Mouse (Mus musculus): Measurements from ENCODE around the gene Sergef. TPM values are rescaled to one million over a fixed set of nuclear protein-coding genes. Genes with fewer than 3 reads are reported as not detected.

The Sergef gene
- total and polyA plus RNA-seq, 2 experiments from 2014 or later, result 7.5 to 7.9 TPM

DNA sequence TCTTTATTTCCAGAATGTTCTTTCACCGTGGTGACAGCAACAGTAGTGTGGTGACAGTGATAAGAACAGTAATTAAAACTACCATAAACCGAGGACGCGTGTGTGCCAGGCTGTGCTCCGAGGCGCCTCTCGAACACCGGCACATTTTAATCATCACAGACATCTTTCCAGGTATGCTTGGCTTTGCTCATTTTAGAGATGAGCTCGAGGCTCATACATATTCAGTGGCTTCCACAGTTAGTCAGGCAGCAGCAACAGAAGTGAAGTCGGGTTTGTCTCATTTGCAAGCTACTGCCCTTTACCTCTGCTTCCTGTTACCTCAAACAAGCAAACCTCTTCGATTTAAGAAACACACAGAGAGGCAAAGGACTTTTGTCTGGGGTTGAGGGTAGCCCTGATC, 120.5 kb downstream of the Sergef start:
- no peak overlapping the region for H3K4me3 ChIP-seq (ENCODE audit: low read depth, low read length)
- ATAC-seq (ENCODE audit: insufficient read depth, low read depth) (no peak), DNase-seq (ENCODE audit: low spot score) (no peak)
- H3K36me3 ChIP-seq (replicated peaks; ENCODE audit: control insufficient read depth, insufficient read depth, low read length), result no peaks in the 10 kb centered on the region
- H3K9me3 ChIP-seq (replicated peaks; ENCODE audit: control insufficient read depth, low read length), result no peaks in the 10 kb centered on the region
- no peak for TF ChIP-seq EP300 (IDR thresholded peaks at IDR 0.05; ENCODE audit: low read depth)
- no peak for TF ChIP-seq CTCF (IDR thresholded peaks at IDR 0.05; ENCODE audit: low read depth)
- H3K4me1 ChIP-seq (ENCODE audit: control insufficient read depth, insufficient read depth), result no peaks in the 10 kb centered on the region
- H3K4me2 ChIP-seq (ENCODE audit: low read depth, low read length), result no peak overlapping the region
- H3K27ac ChIP-seq (ENCODE audit: low read depth), result no peak overlapping the region
- 66% methylated on average over 11 of the region's 11 CpGs for WGBS
- H3K9ac ChIP-seq (replicated peaks; ENCODE audit: low read depth, low read length), result no peak overlapping the region
- H3K27me3 ChIP-seq (ENCODE audit: control insufficient read depth, insufficient read depth, low read length), result no peaks in the 10 kb centered on the region

DNA sequence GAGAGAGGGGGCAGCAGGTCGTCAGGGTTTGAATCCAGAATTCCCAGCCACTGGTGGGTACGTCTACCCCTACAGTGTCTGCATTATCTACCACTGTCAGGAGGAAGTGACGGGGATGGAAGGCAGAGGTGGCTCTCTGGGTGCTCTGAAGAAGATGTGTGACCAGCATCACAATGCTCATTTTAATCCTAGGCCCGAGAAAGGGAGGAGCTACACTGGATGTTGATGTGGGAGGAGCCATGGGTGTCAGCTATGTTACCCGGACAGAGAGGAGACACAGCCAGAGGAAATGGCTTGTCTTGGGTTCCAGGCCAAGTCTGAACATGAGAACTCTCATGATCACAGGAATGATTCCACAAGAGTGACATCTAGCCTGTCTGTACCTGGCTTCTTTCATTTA, 122.4 kb downstream of the Sergef start:
- Histone ChIP-seq H3K4me3 (ENCODE audit: low read depth, low read length) (no peak overlapping the region), H3K4me2 (ENCODE audit: low read depth, low read length) (no peak overlapping the region), H3K4me1 (ENCODE audit: control insufficient read depth, insufficient read depth) (no peaks in the 10 kb centered on the region), H3K27ac (ENCODE audit: low read depth) (no peak overlapping the region), H3K9me3 (replicated peaks; ENCODE audit: control insufficient read depth, low read length) (no peaks in the 10 kb centered on the region), H3K36me3 (replicated peaks; ENCODE audit: control insufficient read depth, insufficient read depth, low read length) (no peaks in the 10 kb centered on the region), H3K9ac (replicated peaks; ENCODE audit: low read depth, low read length) (no peak overlapping the region), H3K27me3 (ENCODE audit: control insufficient read depth, insufficient read depth, low read length) (no peaks in the 10 kb centered on the region)
- TF ChIP-seq EP300 (IDR thresholded peaks at IDR 0.05; ENCODE audit: low read depth) (no peak), CTCF (IDR thresholded peaks at IDR 0.05; ENCODE audit: low read depth) (no peak)
- ATAC-seq (ENCODE audit: insufficient read depth, low read depth) (no peak), DNase-seq (ENCODE audit: low spot score) (no peak)
- WGBS, result 51% methylated on average over 5 of the region's 5 CpGs

DNA sequence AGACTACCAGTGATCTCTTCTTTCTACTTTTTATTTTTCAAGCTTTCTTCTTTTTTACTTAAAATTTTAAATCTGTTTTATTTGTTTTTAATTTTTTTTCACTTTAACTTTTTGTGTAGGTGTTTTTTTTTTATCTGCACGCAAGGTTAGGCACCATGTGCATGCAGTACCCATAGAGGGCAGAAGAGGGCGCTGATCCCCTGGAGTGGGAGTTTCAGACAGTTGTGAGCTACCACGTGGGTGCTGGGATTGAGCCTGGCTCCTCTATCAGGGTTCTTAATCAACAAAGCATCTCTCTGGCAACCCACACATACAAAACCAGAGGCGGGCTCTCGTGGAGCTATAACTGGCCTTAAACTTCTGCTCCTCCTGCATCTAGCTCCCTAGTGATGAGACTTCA, 123.6 kb downstream of the Sergef start:
- WGBS, result 76% methylated on average over 5 of the region's 5 CpGs
- H3K36me3 ChIP-seq (replicated peaks; ENCODE audit: control insufficient read depth, insufficient read depth, low read length), result no peaks in the 10 kb centered on the region
- H3K4me3 ChIP-seq (ENCODE audit: low read depth, low read length), result no peak overlapping the region
- no peak overlapping the region for H3K9ac ChIP-seq (replicated peaks; ENCODE audit: low read depth, low read length)
- ATAC-seq (ENCODE audit: insufficient read depth, low read depth), result no peak
- no peak overlapping the region for H3K27ac ChIP-seq (ENCODE audit: low read depth)
- TF ChIP-seq EP300 (IDR thresholded peaks at IDR 0.05; ENCODE audit: low read depth), result no peak
- no peak for TF ChIP-seq CTCF (IDR thresholded peaks at IDR 0.05; ENCODE audit: low read depth)
- no peaks in the 10 kb centered on the region for H3K4me1 ChIP-seq (ENCODE audit: control insufficient read depth, insufficient read depth)
- H3K27me3 ChIP-seq (ENCODE audit: control insufficient read depth, insufficient read depth, low read length), result no peaks in the 10 kb centered on the region
- no peak for DNase-seq (ENCODE audit: low spot score)
- H3K4me2 ChIP-seq (ENCODE audit: low read depth, low read length), result no peak overlapping the region
- H3K9me3 ChIP-seq (replicated peaks; ENCODE audit: control insufficient read depth, low read length), result no peaks in the 10 kb centered on the region

DNA sequence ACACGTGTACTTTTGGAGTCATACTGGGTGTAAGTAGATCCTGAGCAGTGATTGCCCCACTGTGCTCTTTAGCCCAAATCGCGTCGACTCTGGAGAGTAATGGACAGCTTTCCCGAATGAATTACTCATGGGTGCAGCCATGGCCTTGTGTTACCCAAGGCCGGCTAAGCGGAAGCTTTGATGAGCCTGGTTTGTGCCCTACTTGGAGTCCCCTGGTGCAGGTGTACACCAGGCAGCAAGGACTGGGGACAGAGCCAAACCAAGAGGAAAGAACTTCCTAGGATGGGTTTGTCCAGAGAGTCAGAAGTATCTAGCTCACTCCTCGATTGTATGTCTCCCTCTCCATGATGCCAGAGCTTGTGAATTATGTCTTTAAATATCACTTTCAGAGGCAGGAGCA, 124.6 kb downstream of the Sergef start:
- DNase-seq (ENCODE audit: low spot score) (no peak), ATAC-seq (ENCODE audit: insufficient read depth, low read depth) (no peak)
- Histone ChIP-seq H3K27me3 (ENCODE audit: control insufficient read depth, insufficient read depth, low read length) (no peaks in the 10 kb centered on the region), H3K4me3 (ENCODE audit: low read depth, low read length) (no peak overlapping the region), H3K4me1 (ENCODE audit: control insufficient read depth, insufficient read depth) (no peaks in the 10 kb centered on the region), H3K9me3 (replicated peaks; ENCODE audit: control insufficient read depth, low read length) (no peaks in the 10 kb centered on the region), H3K9ac (replicated peaks; ENCODE audit: low read depth, low read length) (no peak overlapping the region), H3K4me2 (ENCODE audit: low read depth, low read length) (no peak overlapping the region), H3K36me3 (replicated peaks; ENCODE audit: control insufficient read depth, insufficient read depth, low read length) (no peaks in the 10 kb centered on the region), H3K27ac (ENCODE audit: low read depth) (no peak overlapping the region)
- 81% methylated on average over 8 of the region's 8 CpGs for WGBS
- TF ChIP-seq EP300 (IDR thresholded peaks at IDR 0.05; ENCODE audit: low read depth) (no peak), CTCF (IDR thresholded peaks at IDR 0.05; ENCODE audit: low read depth) (no peak)

DNA sequence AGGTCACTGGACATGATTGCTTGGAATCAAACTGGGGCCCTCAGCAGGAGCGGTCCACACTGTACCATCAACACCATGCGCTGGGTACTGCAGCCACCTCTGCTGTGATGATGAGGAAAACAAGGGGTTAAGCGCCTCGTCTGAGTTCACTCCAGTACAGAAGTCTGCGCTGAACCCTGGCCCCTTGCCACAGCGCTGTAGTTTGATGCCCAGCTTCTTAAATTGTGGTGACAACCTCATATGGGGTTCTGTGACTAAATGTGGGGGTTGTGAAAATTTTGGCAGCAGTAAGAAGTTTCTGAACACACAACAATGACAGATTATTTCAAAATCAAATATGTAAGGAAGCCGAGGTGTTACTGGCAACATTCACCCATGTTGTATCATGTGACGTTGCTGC, 126.0 kb downstream of the Sergef start:
- Histone ChIP-seq H3K4me1 (ENCODE audit: control insufficient read depth, insufficient read depth) (no peaks in the 10 kb centered on the region), H3K9me3 (replicated peaks; ENCODE audit: control insufficient read depth, low read length) (no peaks in the 10 kb centered on the region), H3K9ac (replicated peaks; ENCODE audit: low read depth, low read length) (no peak overlapping the region), H3K27me3 (ENCODE audit: control insufficient read depth, insufficient read depth, low read length) (no peaks in the 10 kb centered on the region), H3K4me3 (ENCODE audit: low read depth, low read length) (no peak overlapping the region), H3K27ac (ENCODE audit: low read depth) (no peak overlapping the region), H3K36me3 (replicated peaks; ENCODE audit: control insufficient read depth, insufficient read depth, low read length) (no peaks in the 10 kb centered on the region), H3K4me2 (ENCODE audit: low read depth, low read length) (no peak overlapping the region)
- ATAC-seq (ENCODE audit: insufficient read depth, low read depth), result no peak
- TF ChIP-seq EP300 (IDR thresholded peaks at IDR 0.05; ENCODE audit: low read depth), result no peak
- no peak for TF ChIP-seq CTCF (IDR thresholded peaks at IDR 0.05; ENCODE audit: low read depth)
- 74% methylated on average over 8 of the region's 8 CpGs for WGBS
- no peak for DNase-seq (ENCODE audit: low spot score)

DNA sequence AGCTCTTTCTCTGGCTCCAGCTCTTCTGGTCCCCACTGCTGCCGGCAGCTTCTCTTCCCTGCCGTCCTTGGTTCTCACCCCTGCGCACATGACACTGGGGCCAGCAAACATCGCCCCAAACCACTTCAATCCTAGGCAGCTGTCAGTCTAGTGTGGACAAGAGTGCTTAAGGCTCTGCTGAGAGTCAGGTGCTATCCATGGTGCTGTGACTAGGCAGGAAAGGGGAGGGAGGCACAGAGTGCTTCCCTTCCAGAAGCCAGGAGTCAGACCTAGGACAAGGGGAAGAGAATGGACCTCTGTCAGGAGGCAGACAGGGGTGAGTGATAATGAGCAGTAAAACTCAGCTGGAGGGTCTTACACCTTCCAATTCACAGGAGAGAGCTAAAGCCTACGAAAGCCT, 126.8 kb downstream of the Sergef start:
- 52% methylated on average over 5 of the region's 5 CpGs for WGBS
- Histone ChIP-seq H3K4me2 (ENCODE audit: low read depth, low read length) (no peak overlapping the region), H3K4me3 (ENCODE audit: low read depth, low read length) (no peak overlapping the region), H3K36me3 (replicated peaks; ENCODE audit: control insufficient read depth, insufficient read depth, low read length) (no peaks in the 10 kb centered on the region), H3K27ac (ENCODE audit: low read depth) (no peak overlapping the region), H3K9me3 (replicated peaks; ENCODE audit: control insufficient read depth, low read length) (no peaks in the 10 kb centered on the region), H3K4me1 (ENCODE audit: control insufficient read depth, insufficient read depth) (no peaks in the 10 kb centered on the region), H3K9ac (replicated peaks; ENCODE audit: low read depth, low read length) (no peak overlapping the region), H3K27me3 (ENCODE audit: control insufficient read depth, insufficient read depth, low read length) (no peaks in the 10 kb centered on the region)
- ATAC-seq (ENCODE audit: insufficient read depth, low read depth) (no peak), DNase-seq (ENCODE audit: low spot score) (peak; percentile 11)
- TF ChIP-seq EP300 (IDR thresholded peaks at IDR 0.05; ENCODE audit: low read depth) (no peak), CTCF (IDR thresholded peaks at IDR 0.05; ENCODE audit: low read depth) (no peak)
